Mouse (Mus musculus) G1E (cell line): Measurements from ENCODE around the gene Ppp4r1. TPM values are rescaled to one million over a fixed set of nuclear protein-coding genes. Genes with fewer than 3 reads are reported as not detected.

ENCODE experiments used
- ATAC-seq: 2 replicates; pipeline ENCODE4 v1.8.0; 2016; ENCODE audit warnings: mild to moderate bottlenecking; ENCODE audit not compliant: insufficient number of reproducible peaks, poor library complexity, low FRiP score, severe bottlenecking; ENCODE audit errors: extremely low read depth
- DNase-seq: peaks from one replicate; pipeline ENCODE4 v3.0.0; 2012; ENCODE audit warnings: low spot score
- H3K27me3 ChIP-seq: 2 replicates; pipeline ENCODE4 v1.6.1; 2012; ENCODE audit warnings: mild to moderate bottlenecking, low read length, inconsistent platforms; ENCODE audit not compliant: insufficient read depth
- H3K36me3 ChIP-seq: replicated peaks from 2 replicates; pipeline ENCODE3; 2012; ENCODE audit warnings: mild to moderate bottlenecking, inconsistent platforms
- H3K4me1 ChIP-seq: 2 replicates; pipeline ENCODE4 v1.6.1; 2012; ENCODE audit warnings: low read depth, low read length, inconsistent platforms, mixed read lengths; ENCODE audit not compliant: insufficient read depth
- H3K4me3 ChIP-seq: 2 replicates; pipeline ENCODE4 v1.5.1; 2012; ENCODE audit warnings: low read depth, mild to moderate bottlenecking, inconsistent platforms, low read length, moderate library complexity, mixed read lengths
- H3K9me3 ChIP-seq: replicated peaks from 2 replicates; pipeline ENCODE4 v1.6.1; 2012; ENCODE audit warnings: inconsistent platforms
- CTCF ChIP-seq: IDR thresholded peaks from 2 replicates; pipeline ENCODE4 v1.5.1; 2012; ENCODE audit warnings: low read depth, low read length, inconsistent platforms, mixed read lengths
- GATA1 ChIP-seq: IDR thresholded peaks from 2 replicates; pipeline ENCODE4 v1.6.1; 2012; ENCODE audit warnings: borderline replicate concordance, low read length, inconsistent platforms, mixed read lengths
- GATA2 ChIP-seq: IDR thresholded peaks from 2 replicates; pipeline ENCODE4 v1.6.1; 2012; ENCODE audit warnings: low read depth, low read length, inconsistent platforms, borderline replicate concordance
- POLR2AphosphoS5 ChIP-seq: IDR thresholded peaks from 2 replicates; pipeline ENCODE4 v1.6.1; 2012; ENCODE audit warnings: low read depth, low read length, inconsistent platforms; ENCODE audit not compliant: insufficient replicate concordance
- TAL1 ChIP-seq: conservative IDR thresholded peaks from 2 replicates; pipeline ENCODE4 v1.6.1; 2012; ENCODE audit warnings: low read depth, low read length, inconsistent platforms, mixed read lengths
- polyA plus RNA-seq: library from polyadenylated mRNA; stranded (reverse); fragments of >175 nt; gene quantifications from 2 replicates; pipeline ENCODE4 v1.2.3, GENCODE M21; 2012
- total RNA-seq, 2 experiments: library from RNA; stranded (forward) in 1 of 2; stranded (reverse) in 1 of 2; fragments of 200-1000 nt in 1 of 2; fragments of >200 nt in 1 of 2; fragmentation: Nextera tagmentation in 1 of 2; gene quantifications; 2 replicates each; pipeline ENCODE4 v1.2.3; 2014 to 2017

Gene Ppp4r1
- total and polyA plus RNA-seq, 3 experiments, result 20.0 to 33.0 (median 32.8) TPM

DNA sequence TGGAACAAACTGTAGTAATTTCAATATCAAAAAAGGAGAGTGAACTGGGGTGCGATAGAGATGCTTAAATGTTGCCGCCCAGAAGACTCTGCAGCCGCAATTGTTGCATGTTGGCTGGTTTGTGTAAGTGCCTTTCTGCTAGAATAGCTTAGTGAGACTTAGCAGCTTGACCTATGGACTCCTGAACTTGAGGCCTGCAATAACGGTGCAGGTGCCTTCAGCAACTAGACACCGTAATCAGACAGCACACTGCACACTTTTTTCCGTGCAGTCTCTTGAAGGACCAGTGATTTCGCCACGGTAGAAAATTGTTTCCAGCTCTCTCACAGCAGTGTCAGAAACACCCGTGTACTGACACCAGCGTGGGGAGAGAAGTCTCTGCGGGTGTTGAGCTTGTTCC, 46.6 kb downstream of the Ppp4r1 start:
- no peak for ATAC-seq
- DNase-seq, result no peak
- Histone ChIP-seq H3K4me3 (no peak overlapping the region), H3K36me3 (peaks cover 91% of the 10 kb centered on the region), H3K27me3 (no peaks in the 10 kb centered on the region), H3K9me3 (no peaks in the 10 kb centered on the region), H3K4me1 (peaks cover 10% of the 10 kb centered on the region)
- TF ChIP-seq TAL1 (no peak), GATA2 (no peak), GATA1 (no peak), POLR2AphosphoS5 (no peak)

DNA sequence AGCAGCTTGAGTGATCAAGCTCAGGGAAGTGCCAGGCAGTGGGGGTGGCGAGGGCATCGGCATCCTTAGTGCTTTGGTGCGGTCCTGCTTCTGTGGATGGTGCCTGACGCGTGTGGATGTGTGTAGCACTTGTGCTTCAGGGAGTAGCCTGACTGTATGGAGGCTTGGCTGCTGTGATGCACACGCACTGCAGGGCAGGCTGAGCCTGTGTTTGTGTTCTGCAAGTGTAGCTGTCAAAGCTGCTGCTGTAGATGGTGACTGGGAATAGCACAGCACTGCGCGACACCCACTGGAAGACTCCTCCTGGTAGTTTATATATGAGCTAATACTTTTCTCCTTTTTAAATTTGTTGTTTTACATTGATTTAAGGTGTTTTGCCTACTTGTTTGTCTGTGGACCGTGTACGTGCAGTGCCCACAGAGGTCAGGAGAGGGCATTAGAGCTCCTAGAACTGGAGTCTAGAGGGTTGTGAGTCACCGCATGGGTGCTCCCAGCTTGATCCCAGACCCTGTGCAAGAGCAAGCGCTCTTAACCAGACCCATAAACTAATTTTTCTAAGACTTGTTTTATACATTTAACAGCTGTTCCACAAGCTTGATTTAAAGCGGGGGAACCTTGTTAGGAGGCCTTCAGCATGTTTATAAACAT, 48.0 kb downstream of the Ppp4r1 start:
- ATAC-seq (no peak), DNase-seq (no peak)
- no peaks in the 10 kb centered on the region for H3K27me3 ChIP-seq
- no peak overlapping the region for H3K4me3 ChIP-seq
- TF ChIP-seq GATA2 (no peak), CTCF (no peak), GATA1 (no peak), TAL1 (no peak), POLR2AphosphoS5 (no peak)
- H3K9me3 ChIP-seq, result no peaks in the 10 kb centered on the region
- H3K36me3 ChIP-seq, result peaks cover 89% of the 10 kb centered on the region
- H3K4me1 ChIP-seq, result peaks cover 8% of the 10 kb centered on the region

DNA sequence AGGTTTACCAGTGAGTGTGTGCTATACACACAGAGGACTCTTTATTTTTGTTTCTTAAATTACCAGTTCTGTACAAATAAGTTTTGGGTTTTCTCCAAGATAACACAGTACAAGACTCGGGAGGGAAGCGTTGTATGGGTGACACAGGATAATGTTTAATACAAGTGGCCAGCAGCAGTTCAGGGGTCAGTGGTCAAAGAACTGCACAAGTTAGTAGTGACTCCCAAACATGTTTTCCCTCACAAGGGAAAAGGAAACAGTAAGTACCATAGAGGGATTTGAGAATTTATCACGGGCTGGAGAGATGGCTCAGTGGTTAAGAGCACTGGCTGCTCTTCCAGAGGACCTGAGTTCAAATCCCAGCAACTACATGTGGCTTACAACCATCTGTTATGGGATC, 51.5 kb downstream of the Ppp4r1 start:
- Histone ChIP-seq H3K27me3 (no peaks in the 10 kb centered on the region), H3K9me3 (no peaks in the 10 kb centered on the region), H3K36me3 (peaks cover 94% of the 10 kb centered on the region), H3K4me3 (no peak overlapping the region), H3K4me1 (no peaks in the 10 kb centered on the region)
- ATAC-seq, result no peak
- no peak for DNase-seq
- TF ChIP-seq POLR2AphosphoS5 (no peak), GATA1 (no peak), CTCF (no peak), TAL1 (no peak), GATA2 (no peak)

DNA sequence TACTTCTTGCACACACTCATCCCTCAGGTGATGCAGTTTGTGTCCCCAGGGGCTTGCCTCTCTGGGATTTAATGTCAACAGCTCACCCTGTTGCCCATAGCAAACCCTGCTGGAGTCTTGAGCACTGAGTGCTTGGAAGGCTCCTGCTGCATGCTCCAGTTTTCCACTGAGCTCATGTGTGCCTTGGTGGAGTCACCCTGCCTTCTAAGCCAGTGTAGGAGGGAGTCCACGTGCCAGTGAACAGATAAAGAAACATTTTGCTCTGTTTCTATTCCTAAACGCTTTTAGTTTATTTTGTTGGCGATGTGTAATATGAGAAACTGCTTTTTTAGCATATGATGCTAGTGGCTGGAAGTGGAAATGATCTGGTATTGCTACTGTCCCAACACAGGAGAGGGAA, 54.4 kb downstream of the Ppp4r1 start:
- Histone ChIP-seq H3K4me3 (no peak overlapping the region), H3K36me3 (peaks cover 92% of the 10 kb centered on the region), H3K4me1 (peaks cover 6% of the 10 kb centered on the region; the same call in 1 of the 2 replicates), H3K9me3 (no peaks in the 10 kb centered on the region), H3K27me3 (no peaks in the 10 kb centered on the region)
- TF ChIP-seq GATA1 (no peak), CTCF (no peak), GATA2 (no peak), TAL1 (no peak), POLR2AphosphoS5 (no peak)
- DNase-seq, result no peak
- ATAC-seq, result no peak

DNA sequence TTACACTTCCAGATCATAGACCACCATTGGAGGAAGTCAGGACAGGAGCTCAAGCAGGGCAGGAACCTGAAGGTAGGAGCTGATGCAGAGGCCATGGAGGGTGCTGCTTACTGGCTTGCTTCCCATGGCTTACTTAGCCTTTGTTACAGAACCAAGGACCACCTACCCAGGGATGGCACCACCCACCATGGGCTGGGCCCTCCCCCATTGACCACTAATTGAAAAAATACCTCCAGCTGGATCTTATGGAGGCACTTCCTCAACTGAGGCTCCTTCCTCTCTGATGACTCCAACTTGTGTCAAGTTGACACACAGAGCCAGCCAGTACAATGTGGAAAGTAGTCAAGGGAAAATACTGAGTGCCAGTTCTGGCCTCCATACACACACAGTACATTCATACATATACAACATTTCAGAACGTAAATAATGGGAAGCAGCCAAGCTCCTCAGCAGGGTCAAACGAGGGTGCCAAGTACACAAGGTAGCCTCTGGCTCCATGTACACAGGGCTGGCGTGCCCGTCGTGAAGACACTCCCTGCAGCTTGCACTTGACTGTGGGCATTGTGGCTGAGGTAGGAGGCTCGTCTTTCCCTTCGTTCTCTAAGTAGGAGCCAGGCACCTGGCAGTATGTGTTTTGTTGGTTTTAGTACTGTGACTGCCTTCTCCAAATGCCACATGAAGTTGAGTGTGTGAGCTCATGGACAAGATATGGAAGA, 57.3 kb downstream of the Ppp4r1 start:
- DNase-seq, result no peak
- Histone ChIP-seq H3K9me3 (no peaks in the 10 kb centered on the region), H3K27me3 (no peaks in the 10 kb centered on the region), H3K4me3 (no peak overlapping the region), H3K36me3 (peaks cover 95% of the 10 kb centered on the region), H3K4me1 (peaks cover 6% of the 10 kb centered on the region; the same call in 1 of the 2 replicates)
- TF ChIP-seq POLR2AphosphoS5 (no peak), TAL1 (no peak), CTCF (no peak), GATA1 (no peak), GATA2 (no peak)
- no peak for ATAC-seq

DNA sequence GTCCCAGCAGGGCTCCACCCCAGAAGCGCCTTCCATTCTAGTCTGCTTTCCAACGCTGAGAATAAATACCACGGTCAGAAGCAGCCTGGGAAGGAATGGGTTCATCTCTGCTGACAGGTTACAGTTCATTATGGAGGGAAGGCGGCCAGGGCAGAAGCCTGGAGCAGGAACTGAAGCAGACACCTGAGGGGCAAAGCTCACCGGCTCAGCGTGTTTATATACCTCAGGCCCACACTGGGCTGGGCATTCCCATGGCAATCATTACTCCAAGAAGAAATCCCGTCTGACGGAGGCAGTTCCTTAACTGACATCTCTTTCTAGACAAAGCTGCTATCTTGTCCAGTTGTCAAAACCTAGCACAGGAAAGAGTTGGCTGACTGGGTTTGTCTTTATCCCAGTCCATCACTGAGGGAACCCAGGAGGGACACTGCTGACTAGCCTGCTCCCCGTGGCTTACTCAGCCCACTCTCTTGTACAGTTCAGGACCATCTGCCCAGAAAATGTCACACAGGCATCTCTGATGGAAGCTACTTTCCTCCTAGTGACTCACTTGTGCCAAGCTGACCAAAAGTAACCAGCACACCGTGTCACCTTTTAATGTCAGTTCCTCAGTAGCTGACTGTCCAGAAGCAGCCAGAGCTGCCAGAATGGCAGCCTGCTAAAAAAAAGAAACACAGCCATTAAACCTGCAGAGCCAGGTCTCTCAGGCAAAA, 60.5 kb downstream of the Ppp4r1 start:
- no peak for TF ChIP-seq GATA1
- no peak for TF ChIP-seq TAL1
- TF ChIP-seq CTCF, result no peak
- TF ChIP-seq POLR2AphosphoS5, result no peak
- H3K4me3 ChIP-seq, result no peak overlapping the region
- H3K4me1 ChIP-seq, result peaks cover 6% of the 10 kb centered on the region; the same call in 1 of the 2 replicates
- no peak for DNase-seq
- H3K36me3 ChIP-seq, result peaks cover 88% of the 10 kb centered on the region
- H3K27me3 ChIP-seq, result no peaks in the 10 kb centered on the region
- no peak for ATAC-seq
- no peaks in the 10 kb centered on the region for H3K9me3 ChIP-seq
